Mouse (Mus musculus) MEL (cell line): ENCODE measurements around the gene Gdf7. TPM values are rescaled to one million over a fixed set of nuclear protein-coding genes. Genes with fewer than 3 reads are reported as not detected.

Source experiments
- DNase-seq: peaks from one replicate; pipeline ENCODE4 v3.0.0; 2011; ENCODE audit warnings: low read depth, low spot score
- H3K27ac ChIP-seq: 2 replicates; pipeline ENCODE4 v1.5.1; 2012; ENCODE audit warnings: low read depth, mild to moderate bottlenecking, control low read depth, low read length, moderate library complexity; ENCODE audit not compliant: control insufficient read depth
- H3K27me3 ChIP-seq, 2 experiments: fragments of 150-350 bp in 1 of 2; sonication (generic) in 1 of 2; 2 replicates each; pipeline ENCODE4 v1.6.1; 2012; ENCODE audit warnings: low read length in 2 of 2, mild to moderate bottlenecking in 2 of 2, improper control_type of control experiment in 1 of 2, moderate library complexity in 1 of 2; ENCODE audit not compliant: insufficient read depth in 2 of 2, control insufficient read depth in 1 of 2
- H3K36me3 ChIP-seq, 2 experiments: 2 replicates each; pipeline ENCODE4 v1.6.1; 2012 to 2014; ENCODE audit warnings: low read length in 2 of 2, improper control_type of control experiment in 1 of 2, inconsistent platforms in 1 of 2, mild to moderate bottlenecking in 1 of 2; ENCODE audit not compliant: insufficient read depth in 2 of 2, control insufficient read depth in 1 of 2
- H3K4me1 ChIP-seq, 2 experiments: fragments of 150-350 bp in 1 of 2; sonication (generic) in 1 of 2; 2 replicates each; pipeline ENCODE4 v1.6.1; 2012; ENCODE audit warnings: low read length in 2 of 2, improper control_type of control experiment in 1 of 2, mild to moderate bottlenecking in 1 of 2; ENCODE audit not compliant: insufficient read depth in 2 of 2, control insufficient read depth in 1 of 2
- H3K4me3 ChIP-seq, 2 experiments: fragments of 150-350 bp in 1 of 2; sonication (generic) in 1 of 2; 2 replicates each; pipeline ENCODE4 v1.5.1; 2012; ENCODE audit warnings: low read depth in 2 of 2, low read length in 2 of 2, mild to moderate bottlenecking in 2 of 2, moderate library complexity in 2 of 2, control low read depth in 1 of 2, improper control_type of control experiment in 1 of 2; ENCODE audit not compliant: control insufficient read depth in 1 of 2, insufficient read depth in 1 of 2
- H3K79me2 ChIP-seq: 2 replicates; pipeline ENCODE4 v1.6.1; 2012; ENCODE audit warnings: mild to moderate bottlenecking, low read length, moderate library complexity; ENCODE audit not compliant: control insufficient read depth, poor library complexity, insufficient read depth
- H3K9ac ChIP-seq: 2 replicates; pipeline ENCODE4 v1.6.1; 2012; ENCODE audit warnings: low read depth, mild to moderate bottlenecking, control low read depth, low read length, moderate library complexity; ENCODE audit not compliant: control insufficient read depth, poor library complexity, severe bottlenecking
- H3K9me3 ChIP-seq: fragments of 150-350 bp; sonication (generic); replicated peaks from 2 replicates; pipeline ENCODE4 v1.6.1; 2012; ENCODE audit warnings: mild to moderate bottlenecking, low read length, improper control_type of control experiment, moderate library complexity; ENCODE audit not compliant: insufficient read depth
- BHLHE40 ChIP-seq: IDR thresholded peaks from 2 replicates; pipeline ENCODE4 v1.6.1; 2012; ENCODE audit warnings: low read depth, mild to moderate bottlenecking, inconsistent platforms, low read length, improper control_type of control experiment, borderline replicate concordance
- CTCF ChIP-seq, 3 experiments: IDR thresholded peaks in 2 of 3; conservative IDR thresholded peaks in 1 of 3; 2 replicates each; pipeline ENCODE4 v1.5.1; 2011 to 2012; ENCODE audit warnings: low read length in 3 of 3, low read depth in 2 of 3, mild to moderate bottlenecking in 2 of 3, improper control_type of control experiment in 1 of 3, inconsistent platforms in 1 of 3, mixed read lengths in 1 of 3, moderate library complexity in 1 of 3; ENCODE audit not compliant: control insufficient read depth in 1 of 3, insufficient read depth in 1 of 3, poor library complexity in 1 of 3, severe bottlenecking in 1 of 3
- E2F4 ChIP-seq: IDR thresholded peaks from 2 replicates; pipeline ENCODE4 v1.6.1; 2011; ENCODE audit warnings: low read depth, low read length, improper control_type of control experiment, borderline replicate concordance
- ELF1 ChIP-seq: IDR thresholded peaks from 2 replicates; pipeline ENCODE4 v1.6.1; 2014; ENCODE audit warnings: low read depth, mild to moderate bottlenecking, inconsistent platforms, low read length, improper control_type of control experiment, moderate library complexity
- EP300 ChIP-seq, 2 experiments: IDR thresholded peaks; 2 replicates each; pipeline ENCODE4 v1.6.1; 2011; ENCODE audit warnings: improper control_type of control experiment in 2 of 2, low read length in 2 of 2, low read depth in 1 of 2, mild to moderate bottlenecking in 1 of 2
- ETS1 ChIP-seq: IDR thresholded peaks from 2 replicates; pipeline ENCODE4 v1.6.1; 2012; ENCODE audit warnings: low read depth, mild to moderate bottlenecking, inconsistent platforms, low read length, improper control_type of control experiment, moderate library complexity
- GATA1 ChIP-seq: IDR thresholded peaks from 2 replicates; pipeline ENCODE4 v1.6.1; 2011; ENCODE audit warnings: low read depth, low read length, improper control_type of control experiment
- MAX ChIP-seq: IDR thresholded peaks from 2 replicates; pipeline ENCODE4 v1.6.1; 2011; ENCODE audit warnings: low read length, improper control_type of control experiment
- MYB ChIP-seq: IDR thresholded peaks from 2 replicates; pipeline ENCODE4 v1.6.1; 2011; ENCODE audit warnings: mild to moderate bottlenecking, low read depth, low read length, improper control_type of control experiment
- MYC ChIP-seq: IDR thresholded peaks from 2 replicates; pipeline ENCODE4 v1.6.1; 2011; ENCODE audit warnings: low read depth, mild to moderate bottlenecking, low read length, improper control_type of control experiment, moderate library complexity
- NELFE ChIP-seq: IDR thresholded peaks from 2 replicates; pipeline ENCODE4 v1.6.1; 2011; ENCODE audit warnings: low read depth, low read length, improper control_type of control experiment
- POLR2A ChIP-seq, 2 experiments: IDR thresholded peaks; 2 replicates each; pipeline ENCODE4 v1.6.1; 2011 to 2012; ENCODE audit warnings: low read length in 2 of 2, mild to moderate bottlenecking in 2 of 2, control low read depth in 1 of 2, improper control_type of control experiment in 1 of 2, low read depth in 1 of 2, moderate library complexity in 1 of 2; ENCODE audit not compliant: control insufficient read depth in 1 of 2, insufficient read depth in 1 of 2, poor library complexity in 1 of 2
- POLR2AphosphoS2 ChIP-seq: IDR thresholded peaks from 2 replicates; pipeline ENCODE4 v1.6.1; 2011; ENCODE audit warnings: low read length, improper control_type of control experiment
- POLR2AphosphoS5 ChIP-seq: IDR thresholded peaks from 2 replicates; pipeline ENCODE4 v1.6.1; 2012; ENCODE audit warnings: low read depth, borderline replicate concordance, mild to moderate bottlenecking, inconsistent platforms, low read length, moderate library complexity, mixed read lengths
- RAD21 ChIP-seq: IDR thresholded peaks from 2 replicates; pipeline ENCODE4 v1.6.1; 2011; ENCODE audit warnings: mild to moderate bottlenecking, low read depth, low read length, improper control_type of control experiment
- RCOR1 ChIP-seq: IDR thresholded peaks from 2 replicates; pipeline ENCODE4 v1.6.1; 2012; ENCODE audit warnings: low read depth, mild to moderate bottlenecking, inconsistent platforms, low read length, improper control_type of control experiment
- SIN3A ChIP-seq: IDR thresholded peaks from 2 replicates; pipeline ENCODE4 v1.6.1; 2012; ENCODE audit warnings: low read length, improper control_type of control experiment, inconsistent platforms
- SMC3 ChIP-seq: IDR thresholded peaks from 2 replicates; pipeline ENCODE4 v1.6.1; 2011; ENCODE audit warnings: low read depth, low read length, improper control_type of control experiment
- TBP ChIP-seq: IDR thresholded peaks from 2 replicates; pipeline ENCODE4 v1.8.0; 2011; ENCODE audit warnings: low read depth, low read length, improper control_type of control experiment
- UBTF ChIP-seq: IDR thresholded peaks from 2 replicates; pipeline ENCODE4 v1.6.1; 2012; ENCODE audit warnings: low read depth, mild to moderate bottlenecking, inconsistent platforms, low read length, improper control_type of control experiment, moderate library complexity, borderline replicate concordance; ENCODE audit not compliant: insufficient read depth
- USF1 ChIP-seq: IDR thresholded peaks from 2 replicates; pipeline ENCODE4 v1.6.1; 2014; ENCODE audit warnings: low read depth, mild to moderate bottlenecking, inconsistent platforms, low read length, improper control_type of control experiment, moderate library complexity
- ZC3H11A ChIP-seq: IDR thresholded peaks from 2 replicates; pipeline ENCODE4 v1.6.1; 2012; ENCODE audit warnings: low read depth, mild to moderate bottlenecking, inconsistent platforms, low read length, improper control_type of control experiment
- ZKSCAN1 ChIP-seq: IDR thresholded peaks from 2 replicates; pipeline ENCODE4 v1.6.1; 2012; ENCODE audit warnings: low read depth, mild to moderate bottlenecking, inconsistent platforms, low read length, improper control_type of control experiment, moderate library complexity
- polyA plus RNA-seq, 2 experiments: library from polyadenylated mRNA; stranded (reverse) in 1 of 2; unstranded in 1 of 2; fragments of >175 nt in 1 of 2; fragments of >200 nt in 1 of 2; gene quantifications; 2 replicates each; pipeline versions ENCODE4 v1.2.1 to v1.2.4; 2012; ENCODE audit warnings: low replicate concordance in 2 of 2, low read depth in 1 of 2; ENCODE audit not compliant: insufficient read length in 2 of 2, insufficient read depth in 1 of 2, missing spikeins in 1 of 2
- total RNA-seq: library from RNA; depleted of rRNA; stranded (reverse); fragments of 300-350 nt; gene quantifications from 2 replicates; pipeline ENCODE4 v1.2.3, GENCODE M21; 2012

Gene Gdf7
- total and polyA plus RNA-seq, 3 experiments = not detected

DNA sequence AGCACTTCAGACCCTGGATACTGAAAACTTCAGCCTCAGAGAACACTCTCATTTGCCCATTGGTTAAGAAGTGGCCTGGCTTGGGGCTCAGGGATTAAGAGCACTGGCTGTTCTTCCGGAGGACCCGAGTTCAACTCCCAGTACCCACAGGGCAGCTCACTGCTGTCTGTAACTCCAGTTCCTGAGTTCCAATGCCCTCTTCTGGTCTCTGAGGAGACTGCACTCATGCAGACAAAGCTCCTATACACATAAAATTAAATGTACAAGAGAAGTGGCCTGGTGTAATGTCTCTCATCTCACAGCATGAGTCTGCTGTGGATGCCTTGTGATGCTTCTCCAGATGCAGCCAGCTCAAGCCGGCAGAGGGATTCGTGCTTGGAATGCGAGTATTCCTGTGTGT lies 14.8 kb upstream of the Gdf7 start:
- Histone ChIP-seq H3K79me2 (peaks cover 2% of the 10 kb centered on the region), H3K36me3 (peaks cover 0 to 6% of the 10 kb centered on the region in 2 experiments; a peak in 2 of 4 replicates), H3K4me3 (no peak overlapping the region), H3K9me3 (no peaks in the 10 kb centered on the region), H3K27me3 (no peaks in the 10 kb centered on the region), H3K9ac (no peak overlapping the region), H3K27ac (no peak overlapping the region), H3K4me1 (peaks cover 0 to 22% of the 10 kb centered on the region in 2 experiments; a peak in 3 of 4 replicates)
- DNase-seq = peak; percentile 62
- TF ChIP-seq SMC3 (0 out of 2 replicates have a peak, but pooled peaks have one; percentile 32), RCOR1 (no peak), CTCF (IDR thresholded peaks at IDR 0.05 in 2 of 3, conservative IDR thresholded peaks at IDR 0.05 in 1 of 3; ENCODE audit: control insufficient read depth in 1 of 3, insufficient read depth in 1 of 3, low read depth in 2 of 3, low read length in 3 of 3, poor library complexity in 1 of 3, severe bottlenecking in 1 of 3) (peak; percentile 33 to 50 (median 41)), RAD21 (peak; percentile 21), MYB (no peak)

GRCm38 (mm10) chr12:8313773-8314172 lies 12.0 kb upstream of the Gdf7 start:
- Histone ChIP-seq H3K27ac (peak overlapping the region; percentile 11), H3K4me1 (peaks cover 0 to 22% of the 10 kb centered on the region in 2 experiments; a peak in 3 of 4 replicates), H3K27me3 (no peaks in the 10 kb centered on the region), H3K9me3 (no peaks in the 10 kb centered on the region), H3K4me3 (peak overlapping the region; percentile 72 to 77), H3K9ac (peak overlapping the region; percentile 78), H3K36me3 (peaks cover 0 to 6% of the 10 kb centered on the region in 2 experiments; a peak in 2 of 4 replicates), H3K79me2 (peaks cover 2% of the 10 kb centered on the region)
- TF ChIP-seq POLR2A (IDR thresholded peaks at IDR 0.05; ENCODE audit: control insufficient read depth in 1 of 2, insufficient read depth in 1 of 2, low read depth in 1 of 2, low read length in 2 of 2, poor library complexity in 1 of 2) (0 out of 4 replicates have a peak, but pooled peaks of 1 of the 2 experiments have one; percentile 13), NELFE (no peak)
- DNase-seq = no peak

DNA sequence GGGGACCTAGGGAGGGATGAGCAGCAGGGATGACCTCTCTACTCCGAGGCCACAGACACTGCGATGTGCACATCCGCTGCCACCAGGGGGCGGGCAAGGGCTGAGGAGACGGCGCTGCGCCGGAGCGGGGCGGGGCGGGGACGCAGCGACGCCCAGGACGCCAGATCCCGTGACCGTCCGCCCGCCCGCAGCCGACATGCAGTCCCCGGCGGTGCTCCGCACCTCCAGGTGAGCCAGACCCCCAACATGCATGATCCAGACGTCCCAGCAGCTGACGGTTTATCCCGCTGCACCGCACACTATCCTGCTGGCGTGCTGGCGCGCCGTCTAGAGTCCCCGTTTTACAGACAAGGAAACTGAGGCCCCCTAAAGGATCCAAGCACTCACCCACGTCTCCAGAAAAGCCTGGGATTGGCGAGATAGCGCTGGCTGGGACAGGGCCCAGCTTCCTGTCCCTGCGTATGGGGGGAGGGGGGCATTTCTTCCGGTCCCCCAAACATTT lies 11.6 kb upstream of the Gdf7 start, which contains the start of gene Hs1bp3:
Hs1bp3 (plus strand) TSS at position 163 of the 502 bp plus-strand sequence.
- no peaks in the 10 kb centered on the region; a peak in 1 of 4 replicates for H3K27me3 ChIP-seq
- peaks cover 0 to 6% of the 10 kb centered on the region in 2 experiments; a peak in 2 of 4 replicates for H3K36me3 ChIP-seq
- H3K4me1 ChIP-seq = peaks cover 0 to 22% of the 10 kb centered on the region in 2 experiments; a peak in 3 of 4 replicates
- no peaks in the 10 kb centered on the region for H3K9me3 ChIP-seq
- peaks cover 2% of the 10 kb centered on the region for H3K79me2 ChIP-seq
- DNase-seq = peak; percentile 89
- H3K9ac ChIP-seq = peak within 1 kb of the TSS; percentile 78
- peak within 1 kb of the TSS; percentile 72 to 77 for H3K4me3 ChIP-seq
- H3K27ac ChIP-seq = peak within 1 kb of the TSS; percentile 11
- TF ChIP-seq POLR2A (IDR thresholded peaks at IDR 0.05; ENCODE audit: control insufficient read depth in 1 of 2, insufficient read depth in 1 of 2, low read depth in 1 of 2, low read length in 2 of 2, poor library complexity in 1 of 2) (peak; percentile 68 to 73), BHLHE40 (peak; percentile 87), POLR2AphosphoS2 (peak; percentile 35; the same call in 1 of the 2 replicates), USF1 (peak; percentile 83), MYC (0 out of 2 replicates have a peak, but pooled peaks have one; percentile 42), ZKSCAN1 (no peak), ZC3H11A (peak; percentile 19; the same call in 1 of the 2 replicates), NELFE (peak; percentile 80), ETS1 (no peak; the same call in 1 of the 2 replicates), ELF1 (peak; percentile 33; the same call in 1 of the 2 replicates), GATA1 (no peak), CTCF (IDR thresholded peaks at IDR 0.05 in 2 of 3, conservative IDR thresholded peaks at IDR 0.05 in 1 of 3; ENCODE audit: control insufficient read depth in 1 of 3, insufficient read depth in 1 of 3, low read depth in 2 of 3, low read length in 3 of 3, poor library complexity in 1 of 3, severe bottlenecking in 1 of 3) (peak; percentile 64 to 93 (median 84); a peak in 5 of 6 replicates), MAX (peak; percentile 27; the same call in 1 of the 2 replicates), SIN3A (peak; percentile 22; the same call in 1 of the 2 replicates), TBP (0 out of 2 replicates have a peak, but pooled peaks have one; percentile 31), UBTF (no peak), MYB (no peak), POLR2AphosphoS5 (no peak), E2F4 (no peak), EP300 (IDR thresholded peaks at IDR 0.05; ENCODE audit: low read depth in 1 of 2, low read length in 2 of 2) (0 out of 4 replicates have a peak, but pooled peaks of 1 of the 2 experiments have one; percentile 16)
